Mouse (Mus musculus) right cerebral cortex, postnatal 36 days (tissue): ENCODE results near the gene Slc30a4.

Source experiments
- DNase-seq, 2 experiments: peaks; one replicate each; pipeline ENCODE4 v3.0.0; 2022; ENCODE audit warnings: low spot score in 2 of 2, mixed read lengths in 1 of 2

Slc30a4 gene

DNA sequence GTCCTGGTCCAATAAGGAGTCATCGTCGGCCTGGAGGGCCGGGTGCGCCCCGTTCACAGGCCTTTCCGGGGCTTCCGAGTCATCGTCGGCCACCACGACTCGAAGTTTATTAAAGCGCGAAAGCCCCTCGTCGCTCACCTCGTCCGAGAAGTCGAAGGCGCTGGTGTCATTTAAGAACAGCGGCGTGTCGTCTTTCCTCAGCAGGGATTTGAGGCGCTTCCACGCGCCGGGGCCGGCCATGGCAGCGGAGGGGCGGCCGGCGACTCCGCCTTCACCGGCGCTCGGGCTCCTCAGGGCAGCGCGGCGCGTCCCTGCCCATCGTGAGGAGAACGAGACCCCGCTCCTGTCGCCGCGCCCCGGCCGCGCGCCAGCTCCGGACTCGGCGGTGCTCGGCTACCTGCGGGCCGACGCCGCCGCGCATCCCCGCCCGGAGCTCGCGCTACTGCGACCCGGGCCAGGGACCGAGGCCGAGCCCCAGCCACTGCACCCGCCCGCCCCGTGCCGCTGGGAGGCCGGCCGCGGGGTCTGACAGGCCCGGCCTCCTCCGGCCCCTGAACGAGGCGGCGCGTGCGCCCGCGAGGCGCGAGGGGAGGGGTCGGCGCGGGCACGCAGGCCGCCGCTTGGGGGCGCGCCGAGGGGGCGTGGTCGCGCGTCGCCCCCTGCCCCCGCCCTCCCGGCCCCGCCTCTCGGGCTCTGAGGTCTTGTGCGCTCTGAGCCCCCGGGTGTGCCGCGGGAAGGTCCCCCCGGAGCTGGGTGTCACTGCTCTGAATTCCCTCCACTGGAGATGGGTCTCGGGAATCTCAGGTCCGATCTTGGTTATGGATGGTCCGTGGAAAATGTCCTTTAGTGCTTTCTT lies at the start of gene Slc30a4:
TSS of gene Slc30a4 (minus strand) at position 483 of the 856 bp plus-strand sequence.
- peak; percentile 28 to 49 for DNase-seq

DNA sequence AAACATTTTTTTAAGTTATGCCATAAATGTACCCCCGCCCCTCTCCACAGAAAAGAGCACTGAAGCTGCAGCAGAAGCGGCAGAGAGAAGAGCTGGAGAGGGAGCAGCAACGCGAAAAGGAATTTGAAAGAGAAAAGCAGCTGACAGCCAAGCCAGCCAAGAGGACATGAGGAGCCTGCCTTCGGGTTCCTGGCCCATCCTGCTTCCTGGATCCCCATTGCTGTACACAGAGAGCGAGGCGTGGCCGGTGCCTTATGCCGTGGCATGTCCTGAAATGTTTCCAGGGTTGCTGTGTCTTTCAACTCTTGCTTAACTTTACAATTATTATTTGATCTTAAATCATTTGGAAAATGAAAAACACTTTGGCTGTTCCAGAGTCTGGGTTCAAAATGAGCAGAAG lies 44.0 kb upstream of the Slc30a4 start:
- no peak for DNase-seq

DNA sequence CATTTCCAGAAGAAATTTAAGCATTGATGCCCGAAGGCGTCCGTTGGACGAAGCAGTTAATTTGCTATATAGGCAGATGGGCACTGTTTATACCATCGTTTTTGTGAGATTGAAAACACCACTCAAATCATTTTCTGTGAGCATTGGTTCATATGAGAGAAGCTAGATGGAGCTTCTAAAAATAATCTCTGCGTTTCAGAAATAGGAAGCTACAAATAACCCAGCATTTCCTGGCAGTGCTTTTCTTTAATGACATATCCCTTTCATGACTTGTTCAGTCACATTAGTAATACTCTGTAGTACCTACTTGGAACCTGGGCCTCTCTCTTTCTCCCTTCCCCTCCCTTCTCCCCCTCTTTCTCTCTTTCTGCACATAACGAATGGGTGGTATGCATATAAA lies 36.6 kb upstream of the Slc30a4 start:
- no peak for DNase-seq

DNA sequence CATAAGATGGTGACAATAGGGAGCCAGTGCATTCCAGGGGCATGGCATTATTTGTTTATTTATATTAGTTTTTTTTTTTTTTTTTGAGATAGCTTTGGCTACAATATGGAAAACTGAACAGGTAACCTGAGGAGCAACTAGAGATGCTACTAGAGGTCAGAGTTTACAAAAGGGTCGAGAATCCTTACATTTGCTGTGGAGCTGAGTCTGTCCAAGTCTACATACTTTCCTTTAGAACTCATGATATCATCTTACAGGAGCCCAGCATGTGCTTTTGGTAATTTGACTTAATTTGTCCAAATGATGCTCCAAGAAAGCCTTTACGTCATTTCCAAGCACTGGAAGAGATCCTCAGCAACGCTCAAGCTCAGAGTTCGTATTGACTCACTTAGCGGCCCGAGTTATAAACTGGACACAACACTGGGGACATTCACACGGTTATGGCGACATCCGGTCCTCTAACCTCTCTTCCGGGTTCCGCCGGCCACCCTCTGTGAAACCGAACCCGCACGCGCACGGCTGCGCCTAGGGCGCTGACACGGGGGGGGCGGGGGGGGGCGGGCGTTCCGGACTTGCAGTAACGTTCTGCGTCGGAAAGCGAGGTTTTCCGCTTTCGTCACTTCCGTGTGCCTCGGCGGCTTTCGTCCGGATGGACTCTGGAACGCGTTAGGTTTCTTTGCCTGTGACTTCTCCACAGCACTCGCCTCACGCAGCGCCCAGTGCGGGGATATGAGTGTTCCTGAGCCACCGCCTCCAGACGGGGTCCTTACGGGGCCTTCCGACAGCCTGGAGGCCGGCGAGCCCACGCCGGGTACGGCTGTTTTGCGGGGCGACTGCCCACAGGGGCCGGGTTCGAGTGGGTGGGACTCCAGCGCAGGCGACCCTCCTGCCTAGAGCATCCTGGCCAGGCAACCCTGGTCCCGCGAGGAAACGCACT lies 35.7 kb upstream of the Slc30a4 start, which contains the start of gene Bloc1s6:
TSS of gene Bloc1s6 (plus strand) at position 610 of the 937 bp plus-strand sequence.
- peak; percentile 91 to 93 for DNase-seq

DNA sequence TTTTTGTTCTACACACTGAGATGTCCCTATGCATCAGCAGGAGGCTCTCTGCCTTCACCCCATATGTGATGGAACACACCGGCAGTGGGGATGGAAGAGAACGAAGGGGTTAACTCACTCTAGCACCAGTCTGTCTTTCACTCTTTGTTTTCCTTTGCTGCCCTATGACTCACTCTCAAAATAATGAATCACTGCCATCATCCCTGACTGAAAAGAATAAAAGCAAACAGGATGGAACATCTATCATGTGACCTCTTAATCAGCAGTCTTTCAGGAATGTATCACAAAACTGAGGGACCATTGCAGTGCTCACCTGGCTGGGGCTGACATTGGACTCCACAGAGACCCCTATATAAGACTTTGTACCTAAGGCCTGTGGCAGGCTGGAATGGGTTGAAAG lies 29.0 kb upstream of the Slc30a4 start:
- DNase-seq = no peak

DNA sequence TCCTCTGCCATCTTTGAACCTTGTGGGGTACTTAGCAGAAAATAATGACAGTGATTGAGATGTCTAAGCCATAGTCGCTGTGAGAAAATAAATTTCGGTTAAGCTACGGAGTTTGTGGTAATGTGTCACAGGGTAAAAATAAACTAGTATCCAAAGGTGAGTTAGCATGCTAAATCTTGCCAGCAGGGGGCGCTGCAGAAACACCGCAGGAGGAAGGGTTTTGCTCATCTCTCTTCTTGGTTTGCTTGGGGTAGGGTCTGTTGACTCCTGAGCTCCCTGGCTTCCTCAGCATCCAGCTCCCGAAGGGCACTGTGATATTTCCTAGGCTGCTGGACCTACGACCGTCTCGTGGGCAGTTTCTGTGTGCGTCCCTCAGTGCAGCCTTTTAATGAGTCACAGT lies 23.1 kb upstream of the Slc30a4 start:
- DNase-seq = no peak

DNA sequence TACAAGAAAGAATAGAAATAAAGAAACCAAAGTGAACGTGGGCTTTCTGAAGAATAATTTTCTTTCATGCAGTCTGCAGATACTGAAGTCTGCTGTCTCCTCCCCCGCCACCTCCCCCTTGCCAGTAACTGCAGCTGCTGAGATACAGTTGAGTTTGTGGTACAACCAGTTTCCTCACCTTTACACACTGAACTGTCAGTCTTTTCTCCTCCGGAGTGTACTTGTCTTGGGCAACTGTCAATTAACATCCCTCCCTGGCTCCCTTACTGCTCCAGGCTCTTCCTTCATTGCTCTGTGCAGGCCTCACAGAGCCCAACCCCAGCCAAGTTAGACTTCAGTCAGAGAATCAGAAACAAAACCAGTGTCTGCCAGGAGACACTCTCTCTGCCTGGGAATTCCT lies 18.1 kb upstream of the Slc30a4 start:
- no peak for DNase-seq

DNA sequence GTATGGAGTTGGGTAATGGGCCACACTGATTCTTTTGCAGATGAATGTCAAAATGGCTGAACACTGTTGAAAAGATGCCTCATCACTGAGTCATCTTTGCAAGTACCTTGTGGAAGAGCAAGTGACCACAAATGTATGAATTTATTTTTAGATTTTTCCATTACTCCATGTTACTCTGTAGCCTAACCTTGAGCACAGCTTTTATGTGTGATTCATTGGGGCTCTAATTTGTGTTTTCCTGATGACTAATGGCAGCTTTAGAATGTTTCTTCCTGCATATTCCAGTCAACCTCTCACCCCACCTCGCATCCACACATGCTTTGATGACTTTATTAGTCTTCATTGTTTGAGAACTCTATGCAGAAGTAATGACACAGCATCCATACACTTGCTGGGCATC lies 16.8 kb upstream of the Slc30a4 start:
- no peak for DNase-seq

DNA sequence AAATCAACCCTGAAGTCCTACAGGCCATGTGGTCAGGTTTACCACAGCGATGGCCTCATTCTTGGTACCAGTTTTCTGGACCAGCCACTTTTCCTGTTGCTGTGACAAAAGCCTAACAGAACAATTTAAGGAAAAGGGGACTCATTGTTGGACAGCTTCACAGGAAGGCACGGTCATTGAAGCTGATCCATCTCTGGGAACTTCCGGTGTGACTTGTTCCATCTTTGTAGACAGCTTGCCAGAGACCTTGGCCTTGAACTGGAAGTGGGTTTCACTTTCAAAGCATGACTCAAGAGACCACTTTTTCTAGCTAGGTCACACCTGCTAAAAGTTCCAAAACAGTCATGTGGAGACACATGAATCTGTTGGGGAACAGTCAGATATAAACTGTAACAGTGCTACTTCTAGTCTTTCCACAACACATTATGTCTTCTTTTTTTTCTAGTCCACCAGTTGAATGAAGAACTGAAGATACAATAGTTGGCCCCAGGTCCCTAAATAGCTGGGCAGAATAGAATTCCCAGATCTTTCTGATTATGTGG lies 13.9 kb upstream of the Slc30a4 start:
- DNase-seq = no peak

DNA sequence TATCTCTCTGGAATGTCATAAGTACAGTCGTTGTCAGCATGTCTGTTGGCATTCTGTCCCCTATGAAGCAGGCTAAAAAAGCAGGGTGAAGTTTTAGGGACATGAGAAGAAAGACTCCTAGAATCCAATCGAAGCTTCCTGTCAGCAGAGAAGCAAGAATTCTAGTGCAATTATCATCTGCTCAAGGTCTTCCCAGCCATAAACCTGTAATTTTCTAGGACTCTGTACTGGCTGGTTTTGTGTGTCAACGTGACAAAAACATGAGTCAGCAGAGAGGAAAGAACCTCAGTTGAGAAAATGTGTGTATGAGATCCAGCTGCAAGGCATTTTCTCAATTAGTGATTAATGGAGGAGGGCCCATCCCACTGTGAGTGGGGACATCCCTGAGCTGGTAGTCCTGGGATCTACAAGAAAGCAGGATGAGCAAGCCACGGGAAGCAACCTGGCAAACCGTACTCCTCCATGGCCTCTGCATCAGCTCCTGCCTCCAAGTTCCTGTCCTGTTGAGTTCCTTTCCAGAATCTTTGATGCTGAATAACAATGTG lies 12.8 kb upstream of the Slc30a4 start:
- no peak for DNase-seq

DNA sequence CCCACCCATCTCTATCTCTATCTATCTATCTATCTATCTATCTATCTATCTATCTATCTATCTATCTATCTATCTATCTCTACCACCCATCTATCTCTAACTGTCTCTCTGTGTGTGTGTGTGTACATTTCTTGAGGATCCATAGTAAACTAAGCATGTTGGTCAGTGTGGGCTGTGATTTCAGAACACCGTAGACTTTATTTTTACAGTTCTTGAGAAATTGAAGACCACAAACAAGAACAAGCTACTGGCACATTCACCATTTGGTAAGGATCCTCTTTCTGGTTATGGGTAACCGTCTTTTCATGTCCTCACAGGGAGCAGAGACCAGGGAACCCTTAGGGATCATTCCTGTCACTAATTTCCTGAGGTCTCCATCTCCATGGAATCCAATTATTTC lies 10.4 kb upstream of the Slc30a4 start:
- no peak for DNase-seq

DNA sequence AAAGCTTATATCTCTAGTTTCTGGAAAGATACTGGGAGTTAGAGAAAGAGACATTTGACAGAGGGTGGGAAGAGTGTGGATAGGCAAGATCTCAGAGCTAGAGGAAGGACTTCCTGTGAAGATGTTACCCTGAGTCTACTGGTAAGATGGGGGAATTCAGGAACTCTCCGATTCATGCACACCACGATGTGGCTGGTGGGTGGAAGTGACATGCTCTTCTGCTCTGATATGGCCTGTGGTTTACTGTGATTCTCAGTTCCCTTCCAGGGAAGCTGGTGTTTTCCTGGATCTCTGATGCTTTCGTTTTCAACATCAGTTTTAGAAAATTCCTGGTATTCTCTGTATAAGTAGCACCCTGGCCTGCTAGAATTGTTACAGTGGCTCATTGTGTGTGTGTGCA lies 9.4 kb upstream of the Slc30a4 start:
- DNase-seq = no peak

DNA sequence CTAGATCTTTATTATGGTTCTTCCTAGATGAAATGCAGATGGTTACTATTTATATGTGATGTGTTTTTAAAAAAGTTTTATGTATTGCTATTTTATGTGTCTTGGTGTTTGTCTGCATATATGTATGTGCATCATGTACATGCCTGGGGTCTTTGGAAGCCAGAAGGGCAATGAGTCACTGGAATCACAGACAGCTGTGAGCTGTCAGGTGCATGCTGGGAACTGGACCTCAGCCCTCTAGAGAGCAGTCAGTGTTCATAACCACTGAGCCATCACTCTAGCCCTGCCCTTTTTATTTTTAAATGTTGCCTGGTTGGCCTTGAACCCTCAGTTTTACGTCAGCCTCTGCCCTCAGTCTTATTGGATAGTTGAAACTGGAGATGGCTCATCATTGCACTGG lies 6.7 kb upstream of the Slc30a4 start:
- no peak for DNase-seq

DNA sequence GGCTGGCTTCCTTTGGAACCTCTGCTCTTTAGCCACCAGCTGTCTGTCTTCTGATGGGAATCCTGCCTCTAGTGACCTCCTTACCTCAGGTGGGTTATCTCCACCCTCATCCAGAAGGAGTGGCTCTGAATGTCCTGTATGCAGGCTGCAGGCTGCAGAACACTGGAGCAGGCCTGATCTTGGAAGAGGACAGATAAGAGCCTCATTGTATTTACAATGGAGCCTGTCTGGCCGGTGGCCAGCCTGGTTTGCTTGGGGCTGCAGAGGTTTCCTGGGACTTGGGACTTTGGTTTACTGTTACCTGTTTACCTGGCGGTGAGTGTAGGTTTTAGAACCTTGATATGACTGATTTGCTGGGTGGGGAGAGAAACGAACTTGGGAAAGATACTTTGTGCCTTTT lies 5.6 kb upstream of the Slc30a4 start:
- no peak for DNase-seq

DNA sequence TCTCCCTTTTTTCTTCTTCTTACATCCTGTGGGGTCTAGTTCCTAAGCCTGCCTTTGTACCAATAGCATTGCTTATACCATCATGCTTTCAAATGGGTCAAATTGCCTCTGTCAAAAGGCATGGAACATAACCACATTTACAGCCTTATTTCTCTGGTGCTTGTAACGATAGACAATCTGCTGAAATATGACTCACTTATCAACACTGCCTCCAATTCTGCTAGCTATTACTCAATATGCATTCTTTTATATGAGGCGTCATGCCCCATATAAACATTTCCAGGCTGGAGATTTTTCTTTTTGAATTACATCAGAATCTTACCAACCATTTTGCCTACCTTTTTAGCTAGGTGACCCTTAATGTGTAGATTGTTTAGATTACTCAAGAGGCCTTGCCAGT lies 2.1 kb upstream of the Slc30a4 start:
- DNase-seq = no peak

DNA sequence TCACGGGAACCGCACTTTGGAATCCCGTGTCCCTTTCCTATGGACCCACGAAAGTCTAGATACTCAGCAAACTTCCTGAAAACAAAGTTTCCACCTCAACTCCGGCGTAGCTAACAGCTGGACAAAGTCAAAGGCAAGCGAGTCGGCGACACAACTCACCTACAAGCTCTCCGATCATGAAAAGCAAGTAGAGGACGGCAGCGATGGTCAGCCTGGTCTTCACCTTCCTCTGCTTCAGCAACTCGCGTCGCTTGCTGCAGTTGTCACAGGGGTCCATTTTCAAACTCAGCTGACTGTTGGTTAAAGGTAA lies 637 bp downstream of the Slc30a4 start:
- no peak for DNase-seq

DNA sequence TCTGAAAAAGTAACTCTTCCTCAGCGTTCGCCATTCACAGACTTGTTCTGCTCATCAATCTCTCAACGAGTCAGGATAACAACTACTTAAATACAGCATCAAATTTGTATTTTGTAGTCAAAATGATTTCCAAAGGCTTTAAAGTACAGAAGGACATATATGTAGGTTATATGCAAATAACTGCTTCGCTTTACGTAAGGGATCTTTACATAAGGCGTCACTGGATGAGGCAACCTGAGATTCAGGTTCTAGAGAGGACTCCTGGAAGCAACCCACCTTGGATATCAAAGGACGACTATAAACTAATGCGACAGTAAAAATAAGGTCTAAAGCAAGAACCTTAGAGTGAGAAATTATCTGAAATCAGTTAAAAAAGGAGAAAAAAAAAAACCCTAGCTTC lies 1.5 kb downstream of the Slc30a4 start:
- DNase-seq = no peak

DNA sequence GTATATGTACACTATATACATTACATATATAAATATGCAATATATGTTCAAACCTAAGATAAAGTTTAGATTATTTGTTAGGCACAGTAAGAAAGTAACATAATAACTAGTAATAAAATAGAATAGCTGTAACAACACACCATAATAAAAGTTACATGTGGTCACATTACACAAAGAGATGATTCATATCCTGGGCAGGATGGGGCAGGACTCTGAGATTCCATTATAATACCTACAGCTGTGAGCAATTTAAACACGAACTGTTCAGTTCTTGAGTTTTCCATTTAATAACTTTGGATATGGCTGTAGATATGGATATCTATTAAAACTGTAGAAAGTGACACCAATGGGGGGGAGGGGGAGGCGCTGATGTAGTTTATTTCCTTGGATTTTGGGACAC lies 4.9 kb downstream of the Slc30a4 start:
- DNase-seq = no peak

DNA sequence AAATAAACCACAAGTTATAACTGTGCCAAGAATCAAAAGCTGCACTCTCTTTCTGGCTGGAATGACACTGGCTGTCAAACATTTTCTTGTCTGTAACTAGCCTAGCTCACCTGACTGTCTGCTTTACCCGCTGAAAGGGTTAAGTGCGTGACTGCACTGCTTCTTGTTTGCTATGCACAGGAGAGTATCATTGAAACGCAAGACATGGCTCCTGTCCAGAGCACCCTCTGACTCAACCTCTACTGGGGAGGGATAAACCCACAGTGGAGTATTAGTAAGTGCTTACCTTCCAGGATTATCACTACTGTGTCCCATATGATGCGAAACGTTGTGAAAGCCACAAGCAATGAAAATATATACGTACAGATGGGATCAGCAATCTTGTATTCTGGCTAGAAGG lies 15.8 kb downstream of the Slc30a4 start:
- DNase-seq = no peak

DNA sequence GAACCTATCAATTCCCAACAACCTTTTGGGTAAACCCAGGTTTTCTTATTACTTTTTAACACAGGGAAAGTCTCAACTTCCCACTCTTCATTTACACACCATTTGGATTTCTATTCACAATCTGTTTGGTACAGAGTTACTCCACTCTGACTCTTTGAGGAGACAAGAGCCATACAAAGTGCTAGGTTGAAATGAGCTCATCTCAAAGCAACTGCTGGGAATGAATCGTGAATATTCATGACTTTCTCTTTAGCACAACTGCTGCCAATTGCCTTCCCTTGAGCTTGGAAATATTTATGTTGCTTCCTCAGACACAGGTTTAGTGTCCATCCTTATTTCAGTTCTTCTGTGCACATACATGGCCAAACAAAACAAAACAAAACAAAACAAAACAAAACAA lies 18.8 kb downstream of the Slc30a4 start:
- DNase-seq = no peak

DNA sequence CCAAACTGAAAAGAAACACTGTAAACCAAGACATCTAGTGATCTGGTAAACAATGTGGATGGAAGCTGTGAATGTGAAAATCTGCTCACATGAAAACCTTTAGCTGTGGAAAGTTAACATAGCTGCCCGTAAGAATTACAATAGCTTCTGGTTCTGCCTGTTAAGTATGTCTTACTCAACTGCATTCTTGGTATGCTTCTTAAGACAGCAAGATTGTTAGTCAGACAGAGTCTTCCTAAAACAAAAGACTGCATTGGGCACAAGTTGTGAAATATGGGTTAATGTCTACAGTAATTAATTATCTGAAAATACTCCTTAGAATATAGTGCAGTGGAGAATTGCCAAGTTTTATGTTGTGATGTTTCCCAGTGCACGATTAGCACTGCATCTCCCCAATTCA lies 19.9 kb downstream of the Slc30a4 start:
- DNase-seq = no peak

DNA sequence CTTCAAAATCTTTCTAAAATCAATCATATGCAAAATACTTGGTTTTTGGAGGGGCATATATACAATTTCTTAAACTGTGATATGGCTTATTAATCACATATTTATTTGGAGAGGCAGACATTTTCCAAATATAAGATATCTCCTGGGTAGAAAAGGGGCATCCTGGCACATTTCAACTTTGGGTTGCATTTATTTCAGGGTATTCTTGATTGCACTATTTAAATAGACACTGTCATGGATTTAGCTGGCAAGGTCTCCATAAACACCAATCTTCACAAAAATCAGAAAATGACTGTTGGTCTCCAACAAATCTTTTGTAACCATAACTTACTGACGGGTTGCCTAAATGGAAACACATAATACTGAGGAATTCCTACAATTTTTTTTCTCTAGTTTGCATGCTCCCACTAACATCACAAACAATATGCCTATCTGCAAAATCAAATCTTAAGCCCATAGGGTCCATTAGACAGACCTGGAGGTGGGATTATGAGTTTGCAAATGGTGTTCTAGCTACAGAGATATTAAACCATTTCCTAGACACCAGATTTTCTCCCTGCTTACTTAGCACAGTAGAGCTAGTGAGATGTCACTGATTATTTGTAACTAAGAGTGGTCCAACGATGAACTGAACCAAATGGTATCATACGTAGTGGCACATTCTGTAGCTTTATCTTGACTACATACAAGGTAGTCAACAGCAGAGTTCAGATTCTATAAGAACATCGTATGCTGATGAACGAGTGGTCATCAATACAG lies 20.9 kb downstream of the Slc30a4 start:
- no peak for DNase-seq
